Mouse (Mus musculus) right cerebral cortex, postnatal 4 days (tissue): ENCODE results near the gene Gm17631.
"Not testable (repeated sequence)": the region's sequence is repeated elsewhere in the genome, so short reads cannot be mapped to it uniquely, and the experiment has no call there.

Experiments
- DNase-seq: peaks from one replicate; pipeline ENCODE4 v3.0.0-alpha.2; 2022

Gene Gm17631

GRCm38 (mm10) chr6:129862349-129862748 lies at the start of gene Gm17631:
TSS of gene Gm17631 (plus strand) at chr6:129862649.
- not testable (repeated sequence) for DNase-seq

DNA sequence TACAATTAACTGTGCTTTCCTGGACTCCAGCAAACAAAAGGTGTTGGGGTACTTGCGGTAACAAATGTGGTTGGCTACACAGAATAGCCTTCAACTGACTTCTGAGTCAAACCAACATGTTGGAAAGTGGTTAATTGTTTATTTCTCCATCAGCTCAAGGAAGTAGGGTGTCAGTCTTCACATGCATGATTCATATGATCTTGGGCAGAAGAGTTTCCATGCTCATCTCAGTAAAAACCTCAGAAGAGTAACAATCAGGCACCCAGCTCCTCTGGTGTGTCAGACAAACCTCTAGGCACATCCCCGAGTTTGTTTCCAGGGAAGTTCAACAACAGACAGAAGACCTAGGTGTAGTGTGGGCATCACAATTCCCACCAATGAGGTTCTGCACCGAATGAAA lies 44.7 kb upstream of the Gm17631 start:
- no peak for DNase-seq

GRCm38 (mm10) chr6:129824004-129824403 lies 38.4 kb upstream of the Gm17631 start:
- no peak for DNase-seq

- DNase-seq = no peak
Observed at GRCm38 (mm10) chr6:129825559-129825958, 36.9 kb upstream of the Gm17631 start.

- DNase-seq = no peak
Observed at GRCm38 (mm10) chr6:129876549-129876948, 14.1 kb downstream of the Gm17631 start, which contains the start of gene Klra17. TSS of gene Klra17 (minus strand) at chr6:129876672.

- no peak for DNase-seq
Observed at GRCm38 (mm10) chr6:129882525-129882924, 20.1 kb downstream of the Gm17631 start.
